Comparison of ENCODE assay signal across 29 mouse cellular contexts in genomic region chrX:162257398-162257797, GRCm38 (mm10).
"Had no signal": no experiment of that assay in that cellular context is flagged by ENCODE, and none has a peak within 500 bp of the region (broad histone marks: within the 10 kb centered on the region; RNA-seq: fewer than 3 reads in every experiment).

No protein-coding gene starts in this region.

- H3K9ac ChIP-seq: heart, embryonic 13.5 days; heart, embryonic 15.5 days; hindbrain, embryonic 14.5 days; kidney, embryonic 15.5 days; limb, embryonic 12.5 days; liver, embryonic 13.5 days; liver, embryonic 15.5 days; liver, postnatal 0 days had no signal

- H3K4me1 ChIP-seq: kidney, embryonic 15.5 days; limb, embryonic 10.5 days; limb, embryonic 12.5 days had no signal

- H3K4me2 ChIP-seq: heart, embryonic 11.5 days; heart, embryonic 13.5 days; heart, embryonic 15.5 days; hindbrain, embryonic 14.5 days; kidney, embryonic 15.5 days; limb, embryonic 12.5 days; liver, embryonic 11.5 days; liver, embryonic 13.5 days; liver, embryonic 15.5 days had no signal

- H3K27ac ChIP-seq: heart, adult 2 months; heart, embryonic 13.5 days; heart, embryonic 15.5 days; hindbrain, embryonic 14.5 days; kidney, embryonic 15.5 days; kidney, postnatal 0 days; left cerebral cortex, adult 2 months; limb, embryonic 10.5 days; limb, embryonic 12.5 days; liver, embryonic 13.5 days; liver, embryonic 15.5 days had no signal

- ATAC-seq: hindbrain, embryonic 16.5 days; intestine, embryonic 16.5 days; liver, postnatal 0 days had no signal

- H3K36me3 ChIP-seq: heart, embryonic 13.5 days; heart, embryonic 15.5 days; kidney, embryonic 15.5 days; limb, embryonic 10.5 days; limb, embryonic 12.5 days; liver, embryonic 13.5 days; liver, embryonic 15.5 days had no signal

- H3K27me3 ChIP-seq: heart, embryonic 13.5 days; heart, embryonic 15.5 days had no signal

- H3K9me3 ChIP-seq: heart, embryonic 13.5 days; heart, embryonic 15.5 days; kidney, embryonic 15.5 days; limb, embryonic 10.5 days; limb, embryonic 12.5 days; liver, embryonic 13.5 days; liver, embryonic 15.5 days had no signal

- H3K4me3 ChIP-seq: heart, adult 2 months; heart, embryonic 13.5 days; heart, embryonic 15.5 days; kidney, embryonic 15.5 days; left cerebral cortex, adult 2 months; limb, embryonic 10.5 days; limb, embryonic 12.5 days; liver, embryonic 13.5 days; liver, embryonic 15.5 days had no signal

- DNase-seq: gastrocnemius, postnatal 14 days; gastrocnemius, postnatal 36 days; heart, adult 11 months; heart, adult 2 months; heart, postnatal 14 days; heart, postnatal 36 days; kidney, adult 11 months; kidney, adult 2 months; kidney, adult 9 months; kidney, postnatal 14 days; kidney, postnatal 36 days; layer of hippocampus, adult 9-11 months; layer of hippocampus, postnatal 36 days; liver; liver, embryonic 13.5 days; liver, postnatal 0 days had no signal
